25 mouse cellular contexts compared by ENCODE assay signal in genomic region chr2:21939993-21940392, GRCm38 (mm10).
DNase-seq lines count a peak whose midpoint lies in the region; ATAC-seq and TF ChIP-seq lines count a peak whose summit lies in the region.
"Had no signal": no experiment of that assay in that cellular context is flagged by ENCODE, and none has a peak within 500 bp of the region (broad histone marks: within the 10 kb centered on the region; RNA-seq: fewer than 3 reads in every experiment).

No protein-coding gene starts in this region.

- TF ChIP-seq CTCF in hindbrain, postnatal 0 days (IDR thresholded peaks at IDR 0.05; ENCODE audit: low read depth), result no peak

- no peaks in the 10 kb centered on the region for H3K4me1 ChIP-seq in forebrain, embryonic 13.5 days
- no peaks in the 10 kb centered on the region for H3K4me1 ChIP-seq in forebrain, embryonic 14.5 days (ENCODE audit: control insufficient read depth, insufficient read depth, low read length)
- H3K4me1 ChIP-seq in hindbrain, embryonic 14.5 days (replicated peaks; ENCODE audit: control insufficient read depth, insufficient read depth, low read length), result no peaks in the 10 kb centered on the region
- H3K4me1 ChIP-seq in hindbrain, postnatal 0 days (ENCODE audit: insufficient read depth, low read length), result no peaks in the 10 kb centered on the region
- no peaks in the 10 kb centered on the region for H3K4me1 ChIP-seq in midbrain, embryonic 13.5 days (replicated peaks)
- no peaks in the 10 kb centered on the region for H3K4me1 ChIP-seq in midbrain, embryonic 16.5 days (ENCODE audit: control insufficient read depth, insufficient read depth, low read length)
- H3K4me1 ChIP-seq: embryonic facial prominence, embryonic 10.5 days; embryonic facial prominence, embryonic 12.5 days had no signal

- H3K4me3 ChIP-seq in forebrain, embryonic 13.5 days, result no peak overlapping the region
- H3K4me3 ChIP-seq in forebrain, embryonic 14.5 days (ENCODE audit: low read depth, low read length), result no peak overlapping the region
- no peak overlapping the region for H3K4me3 ChIP-seq in hindbrain, embryonic 14.5 days (replicated peaks; ENCODE audit: low read length)
- H3K4me3 ChIP-seq in hindbrain, postnatal 0 days (ENCODE audit: low read length), result no peak overlapping the region
- no peak overlapping the region for H3K4me3 ChIP-seq in midbrain, embryonic 13.5 days (replicated peaks)
- no peak overlapping the region for H3K4me3 ChIP-seq in midbrain, embryonic 16.5 days (ENCODE audit: low read depth, low read length)
- H3K4me3 ChIP-seq: embryonic facial prominence, embryonic 10.5 days; embryonic facial prominence, embryonic 12.5 days had no signal

- intact Hi-C loops in heart, postnatal 14 days (cut with DNase I), result loop anchor here (5.0 kb wide), 1 partner anchor 782 kb away; no protein-coding TSS in a partner anchor

- no peak overlapping the region for H3K27ac ChIP-seq in forebrain, embryonic 13.5 days
- no peak overlapping the region for H3K27ac ChIP-seq in forebrain, embryonic 14.5 days (ENCODE audit: low read depth, low read length)
- no peak overlapping the region for H3K27ac ChIP-seq in hindbrain, embryonic 14.5 days
- H3K27ac ChIP-seq in hindbrain, postnatal 0 days, result no peak overlapping the region
- H3K27ac ChIP-seq in midbrain, embryonic 13.5 days, result no peak overlapping the region
- no peak overlapping the region for H3K27ac ChIP-seq in midbrain, embryonic 16.5 days (ENCODE audit: low read length)
- H3K27ac ChIP-seq: embryonic facial prominence, embryonic 10.5 days; embryonic facial prominence, embryonic 12.5 days had no signal

- no peaks in the 10 kb centered on the region for H3K27me3 ChIP-seq in forebrain, embryonic 13.5 days
- H3K27me3 ChIP-seq in forebrain, embryonic 14.5 days (replicated peaks; ENCODE audit: control insufficient read depth, insufficient read depth, low read length), result no peaks in the 10 kb centered on the region
- no peaks in the 10 kb centered on the region for H3K27me3 ChIP-seq in hindbrain, embryonic 14.5 days (ENCODE audit: control insufficient read depth, insufficient read depth, low read length)
- no peaks in the 10 kb centered on the region for H3K27me3 ChIP-seq in hindbrain, postnatal 0 days (ENCODE audit: insufficient read depth, low read length)
- no peaks in the 10 kb centered on the region for H3K27me3 ChIP-seq in midbrain, embryonic 13.5 days
- H3K27me3 ChIP-seq in midbrain, embryonic 16.5 days (ENCODE audit: control insufficient read depth, insufficient read depth, low read depth, low read length), result no peaks in the 10 kb centered on the region
- H3K27me3 ChIP-seq: CH12.LX; embryonic facial prominence, embryonic 12.5 days; Patski had no signal

- no peaks in the 10 kb centered on the region for H3K36me3 ChIP-seq in forebrain, embryonic 13.5 days (ENCODE audit: poor library complexity, severe bottlenecking)
- no peaks in the 10 kb centered on the region for H3K36me3 ChIP-seq in forebrain, embryonic 14.5 days (ENCODE audit: control insufficient read depth, insufficient read depth, low read length)
- no peaks in the 10 kb centered on the region for H3K36me3 ChIP-seq in hindbrain, embryonic 14.5 days (replicated peaks; ENCODE audit: control insufficient read depth, insufficient read depth)
- H3K36me3 ChIP-seq in hindbrain, postnatal 0 days (ENCODE audit: insufficient read depth, low read length), result no peaks in the 10 kb centered on the region
- H3K36me3 ChIP-seq in midbrain, embryonic 13.5 days, result no peaks in the 10 kb centered on the region
- no peaks in the 10 kb centered on the region for H3K36me3 ChIP-seq in midbrain, embryonic 16.5 days (ENCODE audit: control insufficient read depth, insufficient read depth, low read length)
- H3K36me3 ChIP-seq: embryonic facial prominence, embryonic 10.5 days; embryonic facial prominence, embryonic 12.5 days; G1E had no signal

- DNase-seq in forebrain, embryonic 14.5 days (ENCODE audit: low spot score), result no peak
- peak; percentile 73 for DNase-seq in heart, adult 11 months
- DNase-seq in heart, postnatal 14 days, result no peak
- DNase-seq in hindbrain, embryonic 14.5 days (ENCODE audit: low spot score), result peak; percentile 4
- DNase-seq in hindbrain, postnatal 0 days (ENCODE audit: low spot score), result no peak
- DNase-seq: adrenal gland, adult 8-10 months; adrenal gland, postnatal 14 days; adrenal gland, postnatal 36 days; B cell, adult 2 months; cerebellum, adult 11-12 months; cerebellum, adult 2 months; cerebellum, adult 9-10 months; cerebellum, postnatal 10 days; cerebellum, postnatal 25 days; forebrain, postnatal 0 days had no signal

- H3K9me3 ChIP-seq in forebrain, embryonic 13.5 days (replicated peaks), result no peaks in the 10 kb centered on the region
- no peaks in the 10 kb centered on the region for H3K9me3 ChIP-seq in forebrain, embryonic 14.5 days (replicated peaks; ENCODE audit: control insufficient read depth, low read length)
- H3K9me3 ChIP-seq in hindbrain, embryonic 14.5 days (ENCODE audit: control insufficient read depth, low read length), result no peaks in the 10 kb centered on the region
- no peaks in the 10 kb centered on the region for H3K9me3 ChIP-seq in hindbrain, postnatal 0 days (ENCODE audit: low read length)
- H3K9me3 ChIP-seq in midbrain, embryonic 13.5 days, result no peaks in the 10 kb centered on the region
- 0 out of 2 replicates have a peak, but pooled peaks cover 2% of the 10 kb centered on the region for H3K9me3 ChIP-seq in midbrain, embryonic 16.5 days (replicated peaks; ENCODE audit: control insufficient read depth, low read length, poor library complexity, severe bottlenecking)
- H3K9me3 ChIP-seq: embryonic facial prominence, embryonic 10.5 days; embryonic facial prominence, embryonic 12.5 days; G1E had no signal

- no peak overlapping the region for H3K9ac ChIP-seq in forebrain, embryonic 13.5 days
- no peak overlapping the region for H3K9ac ChIP-seq in forebrain, embryonic 14.5 days (ENCODE audit: low read length)
- no peak overlapping the region for H3K9ac ChIP-seq in hindbrain, embryonic 14.5 days
- no peak overlapping the region for H3K9ac ChIP-seq in hindbrain, postnatal 0 days (replicated peaks; ENCODE audit: low read length)
- H3K9ac ChIP-seq in midbrain, embryonic 13.5 days (replicated peaks), result no peak overlapping the region
- H3K9ac ChIP-seq in midbrain, embryonic 16.5 days (ENCODE audit: low read depth, low read length), result no peak overlapping the region
- H3K9ac ChIP-seq: embryonic facial prominence, embryonic 12.5 days; forebrain, postnatal 0 days had no signal

- ATAC-seq in forebrain, embryonic 13.5 days, result 0 out of 2 replicates have a peak, but pooled peaks have one; percentile 38
- no peak for ATAC-seq in forebrain, embryonic 14.5 days
- no peak; the same call in 1 of the 2 replicates for ATAC-seq in hindbrain, embryonic 14.5 days (ENCODE audit: low FRiP score)
- no peak for ATAC-seq in hindbrain, postnatal 0 days
- ATAC-seq in midbrain, embryonic 13.5 days, result 0 out of 2 replicates have a peak, but pooled peaks have one; percentile 48
- no peak for ATAC-seq in midbrain, embryonic 16.5 days
- ATAC-seq: activated CD4-positive, CD25-positive, alpha-beta regulatory T cell, adult 4 months; CD4-positive, CD25-positive, alpha-beta regulatory T cell, adult 4 months; forebrain, postnatal 0 days; Patski had no signal

- H3K4me2 ChIP-seq in forebrain, embryonic 13.5 days, result no peak overlapping the region
- H3K4me2 ChIP-seq in forebrain, embryonic 14.5 days (ENCODE audit: low read length), result no peak overlapping the region
- no peak overlapping the region for H3K4me2 ChIP-seq in hindbrain, embryonic 14.5 days (replicated peaks)
- H3K4me2 ChIP-seq in hindbrain, postnatal 0 days (ENCODE audit: low read depth, low read length), result no peak overlapping the region
- no peak overlapping the region for H3K4me2 ChIP-seq in midbrain, embryonic 13.5 days (replicated peaks)
- H3K4me2 ChIP-seq in midbrain, embryonic 16.5 days (ENCODE audit: low read length), result no peak overlapping the region
- H3K4me2 ChIP-seq: embryonic facial prominence, embryonic 12.5 days had no signal

- WGBS in forebrain, embryonic 13.5 days, result 97% methylated on average over 3 of the region's 3 CpGs
- WGBS in forebrain, embryonic 14.5 days, result 89% methylated on average over 3 of the region's 3 CpGs
- WGBS in hindbrain, embryonic 14.5 days, result 90% methylated on average over 3 of the region's 3 CpGs
- 92% methylated on average over 3 of the region's 3 CpGs for WGBS in hindbrain, postnatal 0 days
- 91% methylated on average over 3 of the region's 3 CpGs for WGBS in midbrain, embryonic 13.5 days
- WGBS in midbrain, embryonic 16.5 days, result 89% methylated on average over 3 of the region's 3 CpGs

Comparison
In these comparisons a context has a peak if more than half of its experiments do, and no peak if none do; other contexts are left out.
1. ATAC-seq: peak in forebrain, embryonic 13.5 days (single experiment) and midbrain, embryonic 13.5 days (single experiment); none in forebrain, embryonic 14.5 days (single experiment), hindbrain, embryonic 14.5 days (single experiment), hindbrain, postnatal 0 days (single experiment) and midbrain, embryonic 16.5 days (single experiment).
2. DNase-seq: peak in heart, adult 11 months (single experiment) and hindbrain, embryonic 14.5 days (single experiment); none in forebrain, embryonic 14.5 days (single experiment), heart, postnatal 14 days (0 of 2) and hindbrain, postnatal 0 days (single experiment).